ENCODE assay signal across 30 mouse cellular contexts in the genomic region with DNA sequence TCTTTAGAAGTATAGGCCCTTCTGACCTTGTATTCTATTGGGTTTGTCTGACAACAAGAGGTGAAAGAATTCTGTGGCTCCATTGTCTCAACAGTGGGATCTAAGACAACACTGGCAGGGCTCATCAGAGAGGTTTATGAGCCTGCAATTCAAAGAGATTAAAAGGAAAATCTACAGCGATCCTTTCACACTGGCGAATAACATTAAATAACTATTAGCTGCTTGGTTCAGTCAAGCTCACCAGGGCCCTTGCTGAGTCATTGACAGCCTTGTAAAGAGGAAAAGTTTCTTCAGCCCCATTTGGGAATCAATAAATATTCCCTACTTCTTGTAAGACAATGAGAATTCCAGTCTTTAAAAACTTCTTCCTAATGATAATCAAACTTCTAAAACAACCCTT. TPM values are rescaled to one million over a fixed set of nuclear protein-coding genes. Genes with fewer than 3 reads are reported as not detected.
DNase-seq lines count a peak whose midpoint lies in the region; ATAC-seq lines count a peak whose summit lies in the region.
"Had no signal": no experiment of that assay in that cellular context is flagged by ENCODE, and none has a peak within 500 bp of the region (broad histone marks: within the 10 kb centered on the region; RNA-seq: fewer than 3 reads in every experiment).

No protein-coding gene starts in this region.

- no peak overlapping the region for H3K4me2 ChIP-seq in forebrain, embryonic 11.5 days (ENCODE audit: low read depth, low read length, severe bottlenecking)
- no peak overlapping the region for H3K4me2 ChIP-seq in forebrain, embryonic 15.5 days (replicated peaks)
- H3K4me2 ChIP-seq in midbrain, embryonic 12.5 days (replicated peaks), result no peak overlapping the region
- H3K4me2 ChIP-seq in midbrain, embryonic 15.5 days, result no peak overlapping the region
- H3K4me2 ChIP-seq: embryonic facial prominence, embryonic 12.5 days; heart, embryonic 11.5 days; hindbrain, embryonic 12.5 days; intestine, embryonic 15.5 days; liver, embryonic 15.5 days; lung, embryonic 15.5 days had no signal

- peaks cover 2% of the 10 kb centered on the region; the same call in 1 of the 2 replicates for H3K4me1 ChIP-seq in forebrain, embryonic 11.5 days (replicated peaks; ENCODE audit: control insufficient read depth, insufficient read depth, low read length)
- H3K4me1 ChIP-seq in forebrain, embryonic 15.5 days, result no peaks in the 10 kb centered on the region
- H3K4me1 ChIP-seq in midbrain, embryonic 12.5 days, result peaks cover 16% of the 10 kb centered on the region
- H3K4me1 ChIP-seq in midbrain, embryonic 15.5 days, result no peaks in the 10 kb centered on the region
- H3K4me1 ChIP-seq: embryonic facial prominence, embryonic 12.5 days; hindbrain, embryonic 12.5 days; intestine, embryonic 15.5 days; liver, embryonic 15.5 days; lung, embryonic 15.5 days had no signal

- H3K27me3 ChIP-seq in forebrain, embryonic 11.5 days (ENCODE audit: control insufficient read depth, insufficient read depth, low read length), result no peaks in the 10 kb centered on the region
- H3K27me3 ChIP-seq in forebrain, embryonic 15.5 days, result no peaks in the 10 kb centered on the region
- no peaks in the 10 kb centered on the region for H3K27me3 ChIP-seq in midbrain, embryonic 12.5 days
- H3K27me3 ChIP-seq in midbrain, embryonic 15.5 days (replicated peaks), result no peaks in the 10 kb centered on the region
- H3K27me3 ChIP-seq: embryonic facial prominence, embryonic 12.5 days; hindbrain, embryonic 12.5 days; intestine, embryonic 15.5 days; liver, embryonic 15.5 days; lung, embryonic 15.5 days had no signal

- no peak overlapping the region for H3K9ac ChIP-seq in forebrain, embryonic 11.5 days (ENCODE audit: low read length)
- H3K9ac ChIP-seq in forebrain, embryonic 15.5 days (replicated peaks), result no peak overlapping the region
- H3K9ac ChIP-seq in midbrain, embryonic 12.5 days (replicated peaks), result no peak overlapping the region
- no peak overlapping the region for H3K9ac ChIP-seq in midbrain, embryonic 15.5 days
- H3K9ac ChIP-seq: embryonic facial prominence, embryonic 12.5 days; hindbrain, embryonic 12.5 days; intestine, embryonic 15.5 days; liver, embryonic 15.5 days; lung, embryonic 15.5 days had no signal

- H3K9me3 ChIP-seq in forebrain, embryonic 11.5 days (ENCODE audit: control insufficient read depth, low read length), result no peaks in the 10 kb centered on the region
- H3K9me3 ChIP-seq in forebrain, embryonic 15.5 days, result no peaks in the 10 kb centered on the region
- no peaks in the 10 kb centered on the region for H3K9me3 ChIP-seq in midbrain, embryonic 12.5 days
- no peaks in the 10 kb centered on the region for H3K9me3 ChIP-seq in midbrain, embryonic 15.5 days
- H3K9me3 ChIP-seq: embryonic facial prominence, embryonic 12.5 days; hindbrain, embryonic 12.5 days; intestine, embryonic 15.5 days; liver, embryonic 15.5 days; lung, embryonic 15.5 days had no signal

- ATAC-seq in forebrain, embryonic 11.5 days (replicated peaks; ENCODE audit: low FRiP score), result peak; percentile 75
- no peak for ATAC-seq in forebrain, embryonic 15.5 days (replicated peaks)
- 0 out of 2 replicates have a peak, but pooled peaks have one; percentile 62 for ATAC-seq in midbrain, embryonic 12.5 days (ENCODE audit: low FRiP score, low read depth)
- ATAC-seq in midbrain, embryonic 15.5 days (replicated peaks), result no peak
- ATAC-seq: activated CD4-positive, CD25-positive, alpha-beta regulatory T cell, adult 4 months; CD4-positive, CD25-positive, alpha-beta regulatory T cell, adult 4 months; hindbrain, postnatal 0 days; intestine, embryonic 15.5 days had no signal

- no peak for DNase-seq in forebrain, embryonic 11.5 days (ENCODE audit: low spot score)
- peak; percentile 31 for DNase-seq in embryo, embryonic 10 days (ENCODE audit: low spot score)
- peak; percentile 42 for DNase-seq in mesoderm, embryonic 11.5 days (ENCODE audit: low read depth, low spot score)
- no peak for DNase-seq in right cerebral cortex, postnatal 25 days
- DNase-seq: adrenal gland, adult 8-10 months; cerebellum, adult 18-20 months; cerebellum, postnatal 10 days; gastrocnemius, postnatal 36 days; heart, adult 18-20 months; heart, postnatal 36 days; kidney, adult 2 months; kidney, postnatal 10 days; liver; lung, postnatal 36 days; midbrain, embryonic 14.5 days; retina, postnatal 1 day; spleen, adult 18-20 months; thymus, postnatal 14 days had no signal

- H3K27ac ChIP-seq in forebrain, embryonic 11.5 days (ENCODE audit: low read depth, low read length), result no peak overlapping the region
- H3K27ac ChIP-seq in forebrain, embryonic 15.5 days (replicated peaks), result no peak overlapping the region
- no peak overlapping the region for H3K27ac ChIP-seq in midbrain, embryonic 12.5 days (replicated peaks)
- H3K27ac ChIP-seq in midbrain, embryonic 15.5 days, result no peak overlapping the region
- H3K27ac ChIP-seq: embryonic facial prominence, embryonic 12.5 days; hindbrain, embryonic 12.5 days; hindbrain, postnatal 0 days; intestine, embryonic 15.5 days; liver, embryonic 15.5 days; lung, embryonic 15.5 days had no signal

- no peaks in the 10 kb centered on the region; the same call in 1 of the 2 replicates for H3K36me3 ChIP-seq in forebrain, embryonic 11.5 days (ENCODE audit: control insufficient read depth, insufficient read depth, low read length)
- peaks cover 10% of the 10 kb centered on the region; the same call in 1 of the 2 replicates for H3K36me3 ChIP-seq in forebrain, embryonic 15.5 days
- 0 out of 2 replicates have a peak, but pooled peaks cover 4% of the 10 kb centered on the region for H3K36me3 ChIP-seq in midbrain, embryonic 12.5 days
- peaks cover 5% of the 10 kb centered on the region; the same call in 1 of the 2 replicates for H3K36me3 ChIP-seq in midbrain, embryonic 15.5 days (replicated peaks)

- WGBS in forebrain, embryonic 11.5 days, result 3% methylated on average over 2 of the region's 2 CpGs
- 8% methylated on average over 2 of the region's 2 CpGs for WGBS in forebrain, embryonic 15.5 days
- WGBS in midbrain, embryonic 12.5 days, result 0% methylated on average over 2 of the region's 2 CpGs
- WGBS in midbrain, embryonic 15.5 days, result 3% methylated on average over 2 of the region's 2 CpGs

- H3K4me3 ChIP-seq in forebrain, embryonic 11.5 days (ENCODE audit: low read depth, low read length), result no peak overlapping the region
- H3K4me3 ChIP-seq in forebrain, embryonic 15.5 days, result no peak overlapping the region
- no peak overlapping the region for H3K4me3 ChIP-seq in midbrain, embryonic 12.5 days
- no peak overlapping the region for H3K4me3 ChIP-seq in midbrain, embryonic 15.5 days
- H3K4me3 ChIP-seq: embryonic facial prominence, embryonic 12.5 days; hindbrain, embryonic 12.5 days; intestine, embryonic 15.5 days; liver, embryonic 15.5 days; lung, embryonic 15.5 days had no signal

RNA-seq across cellular contexts. Expression of a gene that starts 29.4 kb away (rescaled TPM):
- polyA plus RNA-seq in forebrain, embryonic 11.5 days (2014; fragmentation: Nextera tagmentation; extraction: Ambion mirVana), result 50.9 and 54.3 TPM in 2 replicates
- polyA plus RNA-seq in forebrain, embryonic 15.5 days (2015; fragmentation: Nextera tagmentation; extraction: Ambion mirVana), result 37.8 and 40.3 TPM in 2 replicates
- polyA plus RNA-seq in midbrain, embryonic 12.5 days (2016; fragmentation: Nextera tagmentation; extraction: Ambion mirVana), result 49.6 and 52.2 TPM in 2 replicates
- 27.1 and 28.1 TPM in 2 replicates for polyA plus RNA-seq in midbrain, embryonic 15.5 days (2015; fragmentation: Nextera tagmentation; extraction: Ambion mirVana)

Comparison
In these comparisons a context has a peak if more than half of its experiments do, and no peak if none do; other contexts are left out.
1. ATAC-seq: peak in forebrain, embryonic 11.5 days (single experiment) and midbrain, embryonic 12.5 days (single experiment); none in forebrain, embryonic 15.5 days (single experiment) and midbrain, embryonic 15.5 days (single experiment).
2. DNase-seq: peak in embryo, embryonic 10 days (single experiment) and mesoderm, embryonic 11.5 days (single experiment); none in forebrain, embryonic 11.5 days (single experiment) and right cerebral cortex, postnatal 25 days (single experiment).